Mouse (Mus musculus) urinary bladder, adult 18-20 months (tissue): ENCODE data around the gene Tuba3a.

Experiments used
- DNase-seq, 2 experiments: peaks; one replicate each; pipeline ENCODE4 v3.0.0; 2022; ENCODE audit warnings: low spot score in 2 of 2, mixed read lengths in 2 of 2

Tuba3a gene

DNA sequence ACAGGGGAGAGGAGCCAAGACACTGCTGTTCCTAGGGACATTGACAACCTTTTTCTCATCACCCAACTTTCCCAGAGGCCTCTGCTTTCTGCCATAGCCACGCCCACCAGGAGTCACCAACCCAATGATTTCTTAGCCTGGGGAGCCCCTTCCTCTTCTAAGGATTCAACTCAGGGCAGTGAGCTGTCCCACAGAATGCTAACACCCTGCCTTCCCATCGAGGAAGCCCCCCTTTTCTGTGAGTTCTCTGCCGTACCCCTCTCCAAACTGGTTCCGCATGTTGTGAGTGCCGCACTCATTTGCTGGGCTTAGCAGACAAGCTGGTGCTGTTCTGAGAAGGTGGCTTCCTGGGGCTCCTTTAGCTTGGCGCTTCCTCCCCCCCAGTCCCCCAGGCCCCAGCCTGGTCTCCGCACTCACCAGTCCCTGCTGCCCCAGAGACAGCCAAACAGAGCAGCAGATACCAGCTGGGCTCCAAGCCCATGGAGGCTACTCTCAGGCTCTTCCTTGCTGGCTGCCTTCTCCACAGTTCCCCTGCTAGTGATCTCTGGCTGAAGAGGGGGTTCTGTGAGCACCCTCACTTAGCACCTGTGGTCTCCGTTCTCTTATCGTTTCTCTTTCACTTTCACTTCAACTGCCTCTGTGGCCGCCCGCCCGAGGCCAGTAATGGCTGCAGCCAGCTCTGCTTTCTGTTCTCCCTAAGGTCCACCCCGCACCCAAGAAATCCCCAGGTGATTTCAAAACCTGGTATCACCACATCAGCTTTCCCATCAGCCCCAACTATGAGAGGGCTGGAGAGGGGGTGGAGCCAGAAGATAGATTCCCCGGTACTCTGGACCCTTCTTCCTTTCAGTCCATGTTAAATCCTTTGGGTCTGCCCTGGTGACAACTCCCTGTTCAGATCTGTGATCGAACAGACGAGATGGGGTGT lies 54.5 kb downstream of the Tuba3a start, which contains the start of gene Tapbpl:
Gene Tapbpl, minus strand, starts transcription at position 744 of the 928 bp plus-strand sequence.
- peak; percentile 42 to 53 for DNase-seq

DNA sequence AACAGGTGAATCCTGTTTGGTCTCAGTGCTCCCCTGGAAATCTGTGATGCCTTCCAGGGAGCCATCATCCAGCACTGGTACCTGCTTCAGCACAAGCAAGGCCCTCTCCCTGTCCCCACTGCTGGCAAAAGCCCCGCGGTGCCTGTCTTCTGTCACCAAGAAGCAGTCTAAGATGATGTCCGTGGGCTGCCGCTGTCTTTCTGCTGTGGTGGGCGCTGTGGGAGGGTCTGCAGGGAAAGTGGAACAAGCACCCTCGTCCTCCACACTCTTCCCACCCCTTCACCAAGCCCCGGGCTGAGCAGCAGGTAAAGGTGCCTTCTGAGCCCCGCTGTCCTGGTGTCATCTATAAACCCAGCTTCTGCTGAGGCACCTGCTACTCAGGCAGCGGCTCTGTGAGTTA lies 55.3 kb downstream of the Tuba3a start:
- DNase-seq = no peak
